Mouse (Mus musculus): Measurements from ENCODE around the gene Gm10277.

GRCm38 (mm10) chr11:77783747-77784646 is 3.5 kb downstream of the Gm10277 start:
- peak; percentile 55 for TF ChIP-seq GATA1 (IDR thresholded peaks at IDR 0.05; ENCODE audit: low read length)
- no peak for TF ChIP-seq TAL1 (IDR thresholded peaks at IDR 0.05; ENCODE audit: low read length)

All from erythroblast, embryonic 14.5 days (primary cell).